Mouse (Mus musculus): ENCODE measurements around the gene Tmem237. TPM values are rescaled to one million over a fixed set of nuclear protein-coding genes. Genes with fewer than 3 reads are reported as not detected.
A peak's percentile ranks its signal among the peaks of the same experiment; 100 is the strongest.

Gene Tmem237
- total RNA-seq (2021): 10 to 100 TPM; 28.3 to 29.5 TPM
- long read RNA-seq, experiment 1, partial matches to known transcripts: 1 of 2 reads
- long read RNA-seq, experiment 1, other reads (novel, unspliced or antisense): 1 of 2 reads
- long read RNA-seq, experiment 2, partial matches to known transcripts: 0 of 1 reads
- long read RNA-seq, experiment 2, other reads (novel, unspliced or antisense): 1 of 1 reads

DNA sequence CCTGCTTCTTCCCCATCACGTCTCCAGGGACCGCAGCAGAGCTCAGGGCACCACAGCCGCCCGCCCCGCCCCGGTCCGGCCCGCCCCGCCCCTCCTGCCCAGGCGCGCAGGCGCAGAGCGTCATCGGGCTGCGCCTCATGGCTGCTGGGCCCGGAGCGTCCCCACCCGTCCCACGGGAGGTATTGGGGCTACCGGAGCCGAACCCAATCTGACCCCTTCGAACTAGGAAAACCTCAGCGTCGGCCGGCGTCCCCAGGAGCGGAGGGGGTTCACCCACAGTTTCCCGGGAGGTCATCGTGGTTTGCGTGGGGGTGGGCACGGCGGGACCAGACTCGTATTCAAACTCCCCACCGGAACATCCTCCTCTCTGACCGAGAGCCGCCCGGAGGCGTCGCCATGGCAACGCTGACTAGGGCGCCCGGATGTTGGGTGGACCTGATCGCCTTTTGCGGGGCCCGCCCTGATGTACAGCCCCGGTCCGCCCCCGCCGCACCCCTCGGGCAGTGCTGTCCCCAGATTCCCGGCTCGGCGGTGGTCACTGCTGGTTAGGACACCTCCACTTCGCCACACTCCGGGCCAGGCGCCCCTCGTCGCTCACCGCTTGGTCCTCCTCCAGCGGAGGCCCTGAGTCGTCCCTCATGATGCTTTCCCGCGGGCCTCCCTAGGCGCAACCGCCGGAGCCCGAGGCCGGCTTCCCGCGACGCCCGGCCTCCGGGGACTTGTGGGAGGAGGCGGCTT, at the start of gene Tmem237:
TSS of gene Tmem237 (minus strand) at position 689 of the 738 bp plus-strand sequence.
- peak; percentile 92 to 94 for DNase-seq (ENCODE audit: low spot score in 2 of 2)

DNA sequence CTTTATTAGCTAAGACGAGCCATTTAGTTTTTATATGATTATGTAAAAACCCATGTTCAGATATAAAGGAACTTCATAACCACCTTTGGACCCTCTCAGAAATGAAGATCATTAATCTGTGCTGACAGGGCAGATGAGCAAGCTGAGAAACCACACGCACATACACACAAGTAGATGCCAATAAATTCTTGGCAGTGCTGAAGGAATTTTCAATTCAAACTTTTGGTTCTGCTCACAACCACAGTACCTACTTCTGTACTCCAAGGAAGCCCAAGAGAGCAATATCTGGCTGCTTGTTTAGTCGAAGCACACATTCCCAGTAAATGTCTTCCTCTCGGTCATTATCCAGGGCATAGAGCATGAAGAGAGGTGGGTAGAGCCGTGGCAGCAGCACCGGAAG, 49.4 kb upstream of the Tmem237 start:
- DNase-seq (ENCODE audit: low spot score in 2 of 2): no peak

DNA sequence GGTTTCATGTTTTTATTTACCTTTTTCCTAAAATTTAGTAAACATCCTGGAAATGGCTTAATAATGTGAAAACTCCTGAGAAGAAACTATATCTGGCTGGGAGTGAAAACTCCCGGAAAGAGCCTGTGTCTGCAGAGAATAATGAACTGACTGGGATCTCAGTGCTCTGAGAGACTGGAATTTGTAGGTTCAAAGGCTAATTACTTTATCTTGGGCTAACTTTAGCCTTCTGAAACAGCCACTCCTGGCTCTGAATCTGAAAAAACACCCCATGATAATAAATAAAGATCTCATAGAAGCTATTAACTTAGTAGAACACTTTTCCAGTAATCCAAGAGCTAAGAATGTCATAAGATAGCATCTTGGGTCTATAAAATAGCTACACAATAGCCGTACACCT, 48.3 kb upstream of the Tmem237 start:
- no peak for DNase-seq (ENCODE audit: low spot score in 2 of 2)

DNA sequence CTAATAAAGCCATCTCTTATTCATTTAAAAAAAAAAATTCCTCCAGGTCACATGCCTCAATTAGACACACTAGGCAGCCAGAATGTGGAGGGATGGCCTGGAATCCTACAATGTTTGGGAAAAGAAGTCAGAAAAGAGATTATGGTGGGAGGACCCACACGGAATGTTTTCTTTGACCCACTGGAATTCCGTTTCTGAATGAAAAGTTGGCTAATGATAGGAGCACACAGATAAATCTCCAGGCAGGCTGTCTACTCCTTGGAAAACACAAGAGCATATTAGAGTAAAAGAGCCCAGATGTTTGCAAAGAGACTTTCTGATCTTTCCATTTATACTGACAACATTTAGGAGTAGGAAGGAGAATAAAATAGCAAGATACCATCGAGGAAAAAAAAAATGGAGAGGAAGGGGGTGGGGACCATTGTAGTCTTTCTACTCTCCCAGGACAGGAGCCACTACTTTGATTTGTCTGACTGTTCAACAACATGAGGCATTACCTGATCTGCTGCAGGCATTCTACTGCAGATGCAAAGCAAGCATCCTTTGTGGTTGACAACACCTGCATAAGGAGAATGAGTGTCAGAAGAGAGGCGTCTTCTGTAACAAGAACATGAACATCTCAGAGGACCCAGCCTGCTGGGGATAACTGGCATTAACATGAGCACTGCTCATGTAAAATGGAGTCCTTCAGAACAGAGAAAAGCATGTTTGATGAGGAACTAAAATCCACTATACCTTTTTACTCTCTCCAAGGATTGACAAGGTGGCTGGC, 47.6 kb upstream of the Tmem237 start:
- DNase-seq (ENCODE audit: low spot score in 2 of 2): no peak

DNA sequence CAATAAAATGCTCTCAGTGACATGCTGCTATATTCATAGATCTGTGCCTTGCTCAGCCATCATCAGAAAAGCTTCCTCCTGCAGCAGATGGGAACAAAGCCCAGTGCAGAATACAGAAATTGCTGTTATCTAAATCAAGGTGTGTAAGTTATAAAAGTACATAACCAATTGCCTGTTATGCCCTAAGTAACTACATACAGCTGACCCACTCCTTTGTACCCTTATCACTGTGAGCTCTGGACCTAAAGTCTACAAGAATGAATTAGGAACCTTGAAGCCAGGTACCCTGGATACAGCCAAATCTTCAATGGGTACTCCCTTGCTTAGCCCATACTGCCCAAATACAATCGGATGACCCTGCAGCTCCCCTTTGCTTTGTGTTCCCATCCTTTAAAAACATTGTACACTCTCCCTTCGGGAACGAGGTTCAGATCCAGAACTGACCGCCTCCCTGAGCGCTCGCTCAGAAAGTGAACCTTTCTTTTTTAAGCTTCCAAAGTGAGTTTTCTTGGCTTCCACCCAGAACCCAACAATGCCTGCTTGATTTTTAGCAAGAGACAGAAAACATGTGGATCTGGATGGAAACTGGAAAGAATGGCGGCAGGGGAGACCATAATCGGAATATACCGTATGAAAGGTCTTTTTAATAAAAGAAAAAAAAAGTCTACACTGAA, 46.2 kb upstream of the Tmem237 start:
- no peak for DNase-seq (ENCODE audit: low spot score in 2 of 2)

DNA sequence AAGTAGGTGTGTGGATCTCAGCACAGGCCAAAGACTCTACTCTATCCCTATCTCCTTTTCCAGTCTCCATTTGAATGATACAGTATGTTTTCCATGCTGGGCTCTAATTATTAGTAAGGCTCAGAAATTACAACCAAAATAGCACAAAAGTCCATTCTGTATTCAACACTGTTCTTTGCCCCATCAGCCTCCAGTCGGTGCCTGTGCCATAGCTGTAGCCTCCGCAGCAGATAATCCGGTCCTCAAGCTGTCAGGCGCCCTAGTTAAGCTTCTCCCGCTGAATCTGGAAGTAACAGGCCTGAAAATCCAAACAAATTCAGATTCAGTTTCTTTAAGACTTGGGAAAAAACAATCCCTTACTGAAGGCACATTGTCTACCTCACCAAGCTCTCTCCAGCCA, 43.7 kb upstream of the Tmem237 start:
- no peak for DNase-seq (ENCODE audit: low spot score in 2 of 2)

DNA sequence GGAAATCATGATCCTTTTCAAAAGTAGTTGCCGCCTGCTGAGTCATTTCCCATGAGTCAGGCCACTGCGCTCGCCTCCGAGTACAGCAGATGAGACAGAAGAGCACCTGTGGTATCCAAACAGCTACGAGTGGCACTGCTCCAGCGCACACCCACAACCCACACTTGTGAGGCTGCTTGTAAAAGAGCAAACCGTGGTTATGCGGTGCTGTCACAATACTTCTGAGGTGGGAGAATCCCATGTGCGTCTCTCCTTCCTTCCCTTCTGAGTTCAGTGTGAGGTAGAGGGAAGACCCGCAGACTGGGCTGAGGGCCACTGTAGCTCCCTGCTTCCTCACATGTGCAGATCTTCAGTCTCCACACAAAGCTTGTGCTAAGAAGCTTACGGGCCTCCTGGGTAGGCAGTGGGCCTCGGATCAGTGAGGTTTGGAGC, 42.8 kb upstream of the Tmem237 start, which contains the start of gene Mpp4:
TSS of gene Mpp4 (minus strand) at position 360 of the 432 bp plus-strand sequence.
- DNase-seq (ENCODE audit: low spot score in 2 of 2): peak; percentile 49 to 53

DNA sequence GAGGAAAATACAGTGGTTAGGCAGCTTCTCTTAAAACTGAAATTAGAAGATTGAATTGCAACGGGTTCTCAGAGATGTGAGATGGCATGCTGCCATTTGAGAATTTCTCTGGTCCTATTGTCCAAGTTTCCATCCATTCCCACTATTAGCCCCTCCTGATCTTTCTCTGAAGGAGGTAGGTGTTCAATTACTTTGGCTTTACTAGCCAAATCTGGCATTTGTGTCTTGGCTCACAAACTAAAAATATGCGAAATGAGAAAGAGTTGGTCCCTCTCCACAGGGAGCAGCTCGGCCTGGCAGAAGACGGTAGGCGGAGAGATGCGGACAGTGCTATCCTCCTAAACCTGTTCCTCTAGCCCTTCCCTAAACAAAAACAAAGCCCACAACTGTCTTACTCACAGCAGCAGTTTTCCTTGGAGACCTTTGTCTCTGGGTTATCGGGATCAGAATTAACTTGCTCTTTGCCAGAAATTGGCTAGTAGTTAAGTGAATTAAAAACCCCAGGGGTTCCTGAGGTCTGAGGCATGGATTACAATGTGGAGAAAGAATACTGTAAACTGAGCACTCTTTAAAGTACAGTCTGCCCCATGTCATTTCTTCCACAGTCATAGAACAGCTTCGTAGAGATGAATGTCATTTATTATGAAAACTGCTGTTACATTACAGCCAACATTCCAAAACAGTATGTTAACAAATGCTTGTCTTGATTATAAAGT, 42.3 kb upstream of the Tmem237 start:
- no peak for DNase-seq (ENCODE audit: low spot score in 2 of 2)

DNA sequence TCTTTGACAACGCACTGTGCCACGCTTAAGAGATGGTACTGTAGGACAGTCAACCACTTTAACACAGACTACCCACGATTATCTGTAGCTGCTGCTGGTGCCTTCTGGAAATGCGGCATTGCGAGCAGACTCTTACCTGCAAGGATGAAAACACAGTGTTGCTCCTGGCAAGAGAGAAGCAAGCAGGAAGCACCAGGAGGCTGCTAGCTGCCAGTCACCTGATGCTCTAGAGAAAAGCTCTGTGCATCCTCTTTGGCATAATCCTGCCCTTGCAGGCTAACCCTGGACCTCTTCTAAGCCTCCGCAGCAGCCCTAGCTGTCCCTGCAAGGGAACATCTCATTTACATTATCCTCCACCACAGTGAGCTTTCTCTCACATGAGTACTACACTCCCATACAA, 41.2 kb upstream of the Tmem237 start:
- DNase-seq (ENCODE audit: low spot score in 2 of 2): no peak

DNA sequence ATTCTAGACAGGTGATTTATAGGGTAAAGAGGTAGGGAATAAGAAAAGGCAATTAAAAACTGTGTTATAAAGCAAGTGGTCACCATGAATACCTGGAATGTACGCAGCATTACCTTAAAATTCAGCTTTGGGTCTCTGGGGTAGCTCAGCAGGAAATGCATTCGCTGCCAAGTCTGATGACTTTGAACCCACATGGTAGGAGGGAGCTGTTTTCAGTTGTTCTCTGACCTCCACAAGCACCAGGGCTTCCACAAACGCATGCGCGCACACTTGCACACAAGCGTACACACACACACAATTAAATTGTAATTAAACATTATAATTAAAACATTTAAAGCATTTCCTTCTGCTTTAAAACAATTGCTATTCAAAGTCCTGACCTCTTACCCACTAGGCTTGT, 40.7 kb upstream of the Tmem237 start:
- DNase-seq (ENCODE audit: low spot score in 2 of 2): no peak

DNA sequence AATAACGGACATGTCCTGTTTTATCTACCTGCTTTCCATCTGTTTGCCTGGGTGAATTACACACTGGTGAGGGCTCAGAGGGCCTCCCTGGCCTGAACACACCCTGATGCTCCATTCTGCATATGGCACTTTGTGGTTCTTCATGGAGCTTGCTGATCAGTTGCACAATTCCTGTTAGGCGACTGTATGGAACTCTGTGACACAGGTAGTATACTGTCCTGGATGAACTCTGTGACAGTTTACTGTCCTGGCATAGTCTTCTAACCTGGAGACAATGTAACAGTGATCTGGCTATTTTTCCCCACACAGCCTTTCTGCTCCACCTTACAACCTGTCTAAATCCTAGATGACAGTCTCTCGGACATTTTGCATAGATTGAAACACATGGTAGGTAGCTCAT, 38.9 kb upstream of the Tmem237 start:
- no peak for DNase-seq (ENCODE audit: low spot score in 2 of 2)

DNA sequence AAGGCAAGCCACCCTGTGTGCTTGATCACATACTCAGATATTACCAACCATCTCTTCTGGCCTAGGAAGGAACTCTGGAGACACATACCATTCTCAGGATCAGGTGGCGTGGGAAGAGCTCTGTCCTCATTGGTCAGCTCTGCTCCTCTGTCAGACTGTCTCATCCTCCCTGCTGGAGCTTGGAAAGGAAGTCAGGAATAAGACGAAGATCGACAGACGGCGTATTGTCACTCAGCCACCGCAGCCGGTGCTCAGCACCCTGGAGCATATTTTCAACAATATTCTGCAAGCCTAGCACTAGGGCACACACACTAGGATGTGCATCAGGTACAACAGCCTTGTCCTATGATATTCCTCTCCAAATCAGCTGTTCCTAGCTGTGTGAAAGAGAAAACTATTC, 38.3 kb upstream of the Tmem237 start:
- no peak for DNase-seq (ENCODE audit: low spot score in 2 of 2)

DNA sequence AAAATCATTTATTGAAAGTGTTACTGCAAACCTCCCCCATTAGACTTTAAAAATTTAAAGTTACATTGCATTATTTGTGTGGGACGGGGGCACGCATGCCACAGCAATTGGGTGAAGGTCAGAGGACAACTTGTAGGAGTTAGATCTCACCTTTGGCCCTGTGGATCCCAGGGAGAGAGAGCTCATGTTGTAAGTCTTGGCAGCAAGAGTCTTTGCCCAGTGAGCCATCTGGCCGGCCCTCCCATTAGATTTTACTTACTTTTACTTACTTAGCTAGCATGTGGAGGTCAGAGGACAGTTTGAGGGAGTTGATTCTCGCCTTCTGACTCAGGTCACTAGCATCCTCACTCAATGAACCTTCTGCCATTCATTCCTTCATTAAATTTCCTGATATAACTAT, 37.6 kb upstream of the Tmem237 start:
- DNase-seq (ENCODE audit: low spot score in 2 of 2): no peak

DNA sequence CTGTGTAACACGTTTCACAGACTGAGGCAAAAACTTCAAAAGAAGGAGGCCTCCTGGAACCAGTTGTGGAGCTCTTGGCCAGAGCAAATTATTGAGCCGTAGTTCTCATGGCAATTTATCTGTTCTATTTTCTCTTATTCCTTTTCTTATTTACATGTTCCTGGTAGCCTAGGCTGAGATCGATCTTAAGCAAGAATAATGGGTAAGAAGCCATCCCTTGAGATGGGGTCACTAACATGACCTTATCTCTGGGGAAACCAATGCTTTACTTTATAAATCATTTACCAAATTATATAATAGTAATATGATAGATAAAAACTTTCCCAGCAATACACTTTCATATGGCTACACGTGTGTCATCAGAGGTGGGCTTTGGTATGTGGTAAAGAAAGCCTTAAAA, 32.1 kb upstream of the Tmem237 start:
- DNase-seq (ENCODE audit: low spot score in 2 of 2): no peak

DNA sequence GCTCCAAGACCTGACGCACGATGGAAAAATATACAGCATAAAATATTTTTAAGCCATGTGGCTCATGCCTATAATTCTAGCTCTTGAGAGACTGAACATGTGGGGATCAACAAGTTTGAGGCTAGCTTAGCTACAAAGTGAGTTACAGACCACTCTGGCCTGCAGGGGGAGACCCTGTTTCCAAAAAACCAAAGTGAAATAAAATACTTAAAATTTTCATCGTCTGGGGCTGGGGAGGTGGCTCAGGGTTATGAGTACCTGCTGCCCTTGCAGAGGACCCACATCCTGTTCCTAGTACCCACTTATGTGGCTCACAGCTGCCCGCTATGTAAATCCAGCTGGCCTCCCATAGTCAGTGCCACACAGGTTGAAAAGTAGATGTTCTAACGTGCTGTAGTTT, 30.3 kb upstream of the Tmem237 start:
- DNase-seq (ENCODE audit: low spot score in 2 of 2): no peak

DNA sequence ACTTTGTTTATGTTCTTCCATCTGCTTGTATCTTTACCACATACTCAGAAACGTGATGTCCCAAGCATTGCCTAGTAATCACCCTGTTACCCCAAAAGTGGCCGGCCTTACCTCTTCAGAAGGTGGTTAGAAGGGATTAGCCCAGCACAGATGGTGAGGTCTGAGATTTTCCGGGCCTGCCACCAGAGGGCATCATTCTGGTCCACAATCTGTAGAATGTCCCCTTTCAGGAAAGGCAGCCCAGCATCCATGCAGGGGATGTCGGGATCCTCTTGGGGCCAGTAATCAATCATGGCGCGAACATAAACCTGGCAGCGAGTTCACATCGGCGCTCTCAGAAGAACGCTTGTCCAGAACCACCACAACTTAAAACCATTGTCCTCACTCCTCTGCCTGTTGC, 24.3 kb upstream of the Tmem237 start:
- DNase-seq (ENCODE audit: low spot score in 2 of 2): no peak

DNA sequence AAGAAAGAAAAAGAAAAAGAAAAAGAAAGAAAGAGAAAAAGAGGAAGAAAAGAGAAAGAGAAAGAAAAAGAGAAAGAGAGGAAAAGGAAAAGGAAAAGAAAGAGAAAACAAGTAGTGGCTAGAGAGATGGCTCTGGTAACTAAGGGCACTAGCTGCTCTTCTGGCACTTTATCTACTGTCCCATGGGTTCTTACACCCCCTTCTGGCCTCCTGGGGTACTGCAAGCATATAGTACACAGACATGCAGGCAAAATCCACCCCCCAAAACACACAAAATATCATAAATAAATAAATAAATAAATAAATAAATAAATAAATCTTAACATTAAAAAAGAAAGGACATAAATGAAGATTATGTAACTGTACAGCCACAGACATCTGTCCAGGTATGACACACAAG, 22.6 kb upstream of the Tmem237 start:
- DNase-seq (ENCODE audit: low spot score in 2 of 2): peak in 1 of 2 experiments; percentile 42

DNA sequence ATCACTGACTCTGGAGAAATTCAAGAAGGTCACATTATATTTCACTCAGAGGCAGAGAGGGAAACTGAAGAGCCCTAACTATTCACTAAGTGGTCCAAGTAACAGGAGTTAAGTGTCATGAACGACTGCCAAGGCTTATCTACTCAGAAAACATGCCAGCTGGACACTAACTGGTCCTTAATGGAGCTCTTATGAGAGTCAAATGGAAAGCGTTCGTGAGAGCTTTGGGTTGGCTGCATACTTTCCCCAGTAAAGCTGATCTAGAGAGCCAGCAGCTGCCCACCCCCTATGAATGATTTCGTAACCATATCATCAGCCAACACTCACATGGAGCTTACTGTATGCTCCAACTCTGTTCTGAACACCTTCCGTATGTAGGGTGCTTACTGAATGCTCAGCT, 14.2 kb upstream of the Tmem237 start:
- no peak for DNase-seq (ENCODE audit: low spot score in 2 of 2)

DNA sequence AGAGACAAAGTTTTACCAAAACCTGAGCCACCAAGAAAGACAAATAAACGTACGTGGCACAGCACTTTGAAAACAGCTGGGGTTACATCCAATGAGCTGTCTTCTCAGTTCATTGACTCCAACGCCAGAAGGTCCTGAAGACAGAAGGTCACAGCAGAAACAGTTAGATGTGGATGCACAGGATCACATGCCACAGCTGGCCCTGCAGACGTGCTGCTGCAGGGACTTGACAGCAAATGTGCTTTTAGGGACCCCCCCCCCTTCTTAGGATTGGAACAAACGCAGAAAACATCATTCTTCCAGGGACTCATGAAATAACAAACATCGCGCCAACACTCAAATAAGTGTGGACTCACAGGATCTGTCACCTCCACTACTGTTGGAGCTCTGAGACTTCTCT, 8.7 kb upstream of the Tmem237 start:
- DNase-seq (ENCODE audit: low spot score in 2 of 2): no peak

DNA sequence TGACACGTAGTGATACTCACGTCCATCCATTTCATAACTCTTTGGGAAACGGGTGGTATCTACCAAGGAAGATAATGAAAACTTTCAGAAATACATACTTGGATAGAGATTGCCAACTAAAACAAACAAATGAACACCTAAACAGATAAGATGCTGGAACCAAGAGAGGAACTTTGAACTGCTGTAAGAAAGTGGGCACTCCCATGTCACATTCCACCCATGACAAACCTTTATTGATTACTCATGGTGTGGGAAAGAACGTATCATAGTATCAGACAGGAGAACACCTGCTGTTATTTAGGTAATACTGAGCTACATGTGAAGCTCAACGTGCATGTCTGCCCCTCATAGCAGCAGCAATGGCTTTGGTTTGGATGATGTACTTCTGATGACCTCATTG, 5.3 kb upstream of the Tmem237 start:
- DNase-seq (ENCODE audit: low spot score in 2 of 2): no peak

DNA sequence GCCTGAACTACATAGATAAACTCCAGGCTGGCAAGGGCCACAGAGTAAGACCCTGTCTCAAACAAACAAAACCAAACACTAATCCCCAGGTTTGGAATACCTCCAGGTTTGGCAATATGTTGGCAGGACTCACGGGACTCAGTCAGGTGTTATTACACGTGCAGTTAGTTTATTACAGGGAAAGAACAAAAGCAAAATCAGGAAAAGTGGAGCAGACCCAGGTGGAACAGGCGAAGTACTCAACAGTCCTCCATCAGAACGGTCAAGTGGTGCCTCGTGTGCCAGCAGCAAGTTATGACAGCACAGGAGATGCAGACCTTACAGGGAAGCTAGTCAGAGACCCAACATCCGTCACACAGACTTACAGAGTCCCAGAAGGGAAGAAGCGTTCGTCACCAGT, 9.7 kb downstream of the Tmem237 start:
- no peak for DNase-seq (ENCODE audit: low spot score in 2 of 2)
